Mouse (Mus musculus): Measurements from ENCODE around the gene Bad. TPM values are rescaled to one million over a fixed set of nuclear protein-coding genes. Genes with fewer than 3 reads are reported as not detected.

Bad gene
- total and polyA plus RNA-seq, 3 experiments: 44.7 to 91.2 (median 58.7) TPM

Small RNA genes lying within 50 kb of the gene (microRNA-seq; reads per million reads assigned to microRNA genes)
- gene Mir6990: 2.9 to 5.0 reads per million in 2 experiments

Other genes with a start within 250 kb of the Bad start
- gene Rps6ka4, start 101.2 kb upstream of the Bad start, total RNA-seq (2021): 10 to 100 TPM; 18.1 to 32.3 TPM
- gene Rps6ka4, start 101.2 kb upstream of the Bad start, polyA plus RNA-seq (2012; rRNA removed): 48.2 and 49.8 TPM in 2 replicates
- gene Ccdc88b, start 83.7 kb upstream of the Bad start, total RNA-seq (2021): 1 to 10 TPM; 1.9 to 2.1 TPM
- gene Ccdc88b, start 83.7 kb upstream of the Bad start, polyA plus RNA-seq (2012; rRNA removed): 3.2 and 4.3 TPM in 2 replicates
- 100 to 1,000 TPM; 103 to 118 TPM for gene Trmt112, start 32.2 kb upstream of the Bad start, total RNA-seq (2021)
- gene Trmt112, start 32.2 kb upstream of the Bad start, polyA plus RNA-seq (2012; rRNA removed): 197 and 206 TPM in 2 replicates
- gene Prdx5, start 31.8 kb upstream of the Bad start, total RNA-seq (2021): 100 to 1,000 TPM; 297 to 298 TPM
- 90.2 and 91.2 TPM in 2 replicates for gene Prdx5, start 31.8 kb upstream of the Bad start, polyA plus RNA-seq (2012; rRNA removed)
- gene Esrra, start 20.0 kb upstream of the Bad start, total RNA-seq (2021): 10 to 100 TPM; 29.3 to 62.8 TPM
- 67.6 and 87.7 TPM in 2 replicates for gene Esrra, start 20.0 kb upstream of the Bad start, polyA plus RNA-seq (2012; rRNA removed)
- gene Catsperz, start 16.5 kb upstream of the Bad start, total RNA-seq (2021): under 1 TPM in 1 of 2 experiments, not detected in 1; 0.58 TPM
- gene Catsperz, start 16.5 kb upstream of the Bad start, polyA plus RNA-seq (2012; rRNA removed): not detected in 2 replicates
- gene Kcnk4, start 7.3 kb upstream of the Bad start, total RNA-seq (2021): under 1 TPM in 1 of 2 experiments, not detected in 1; 0.31 TPM
- gene Kcnk4, start 7.3 kb upstream of the Bad start, polyA plus RNA-seq (2012; rRNA removed): 0.06 TPM in 1 of 2 replicates, not detected in the other
- 10 to 100 TPM; 47.9 to 51.5 TPM for gene Gpr137, start 619 bp downstream of the Bad start, total RNA-seq (2021)
- gene Gpr137, start 619 bp downstream of the Bad start, polyA plus RNA-seq (2012; rRNA removed): 202 and 223 TPM in 2 replicates
- 100 to 1,000 TPM; 123 to 288 TPM for gene Ppp1r14b, start 33.1 kb downstream of the Bad start, total RNA-seq (2021)
- gene Ppp1r14b, start 33.1 kb downstream of the Bad start, polyA plus RNA-seq (2012; rRNA removed): 156 and 181 TPM in 2 replicates
- 10 to 100 TPM; 34.1 to 47.8 TPM for gene Plcb3, start 34.6 kb downstream of the Bad start, total RNA-seq (2021)
- gene Plcb3, start 34.6 kb downstream of the Bad start, polyA plus RNA-seq (2012; rRNA removed): 69.1 and 87.1 TPM in 2 replicates
- 100 to 1,000 TPM; 110 to 119 TPM for gene Fkbp2, start 38.6 kb downstream of the Bad start, total RNA-seq (2021)
- 31.3 and 35.4 TPM in 2 replicates for gene Fkbp2, start 38.6 kb downstream of the Bad start, polyA plus RNA-seq (2012; rRNA removed)
- 100 to 1,000 TPM; 109 to 131 TPM for gene Vegfb, start 45.8 kb downstream of the Bad start, total RNA-seq (2021)
- 149 and 263 TPM in 2 replicates for gene Vegfb, start 45.8 kb downstream of the Bad start, polyA plus RNA-seq (2012; rRNA removed)
- gene Dnajc4, start 50.7 kb downstream of the Bad start, total RNA-seq (2021): 10 to 100 TPM; 42.6 to 50.7 TPM
- 43.0 and 47.5 TPM in 2 replicates for gene Dnajc4, start 50.7 kb downstream of the Bad start, polyA plus RNA-seq (2012; rRNA removed)
- 10 to 100 TPM; 28.3 to 40.7 TPM for gene Nudt22, start 54.3 kb downstream of the Bad start, total RNA-seq (2021)
- gene Nudt22, start 54.3 kb downstream of the Bad start, polyA plus RNA-seq (2012; rRNA removed): 122 and 130 TPM in 2 replicates
- 10 to 100 TPM; 11.5 to 16.3 TPM for gene Trpt1, start 54.3 kb downstream of the Bad start, total RNA-seq (2021)
- gene Trpt1, start 54.3 kb downstream of the Bad start, polyA plus RNA-seq (2012; rRNA removed): 18.1 and 20.3 TPM in 2 replicates
- 1 to 10 TPM; 6.7 to 7.1 TPM for gene Fermt3, start 77.6 kb downstream of the Bad start, total RNA-seq (2021)
- 10.4 and 10.8 TPM in 2 replicates for gene Fermt3, start 77.6 kb downstream of the Bad start, polyA plus RNA-seq (2012; rRNA removed)
- 100 to 1,000 TPM; 175 to 323 TPM for gene Stip1, start 98.1 kb downstream of the Bad start, total RNA-seq (2021)
- gene Stip1, start 98.1 kb downstream of the Bad start, polyA plus RNA-seq (2012; rRNA removed): 22.8 and 43.0 TPM in 2 replicates
- 10 to 100 TPM; 56.4 to 65.1 TPM for gene Macrod1, start 114.9 kb downstream of the Bad start, total RNA-seq (2021)
- gene Macrod1, start 114.9 kb downstream of the Bad start, polyA plus RNA-seq (2012; rRNA removed): 134 and 138 TPM in 2 replicates
- 1 to 10 TPM; 2.1 to 9.2 TPM for gene Flrt1, start 163.9 kb downstream of the Bad start, total RNA-seq (2021)
- 0.79 and 2.9 TPM in 2 replicates for gene Flrt1, start 163.9 kb downstream of the Bad start, polyA plus RNA-seq (2012; rRNA removed)